Mouse (Mus musculus) liver, embryonic 11.5 days (tissue): ENCODE results near the gene Vmn1r76. TPM values are rescaled to one million over a fixed set of nuclear protein-coding genes. Genes with fewer than 3 reads are reported as not detected.

Experiments
- ATAC-seq: fragments of 200-750 bp; cut with Nextera tagmentation; replicated peaks from 2 replicates; pipeline ENCODE4 v1.8.0; 2017; ENCODE audit warnings: moderate number of reproducible peaks, mild to moderate bottlenecking, moderate TSS enrichment, moderate library complexity; ENCODE audit not compliant: low FRiP score
- DNase-seq: peaks from one replicate; pipeline ENCODE4 v3.0.0-alpha.2; 2017; ENCODE audit warnings: low spot score
- H3K27ac ChIP-seq: fragments of 300-500 bp; sonication (generic); 2 replicates; pipeline ENCODE4 v1.5.1; 2014; ENCODE audit warnings: mild to moderate bottlenecking, low read depth, low read length, control low read depth
- H3K27me3 ChIP-seq: fragments of 300-500 bp; sonication (generic); replicated peaks from 2 replicates; pipeline ENCODE4 v1.6.1; 2014; ENCODE audit warnings: low read length, mixed read lengths; ENCODE audit not compliant: control insufficient read depth, insufficient read depth
- H3K36me3 ChIP-seq: fragments of 300-500 bp; sonication (generic); 2 replicates; pipeline ENCODE4 v1.6.1; 2014; ENCODE audit warnings: mild to moderate bottlenecking, low read length, moderate library complexity, mixed read lengths; ENCODE audit not compliant: control insufficient read depth, insufficient read depth
- H3K4me1 ChIP-seq: fragments of 300-500 bp; sonication (generic); replicated peaks from 2 replicates; pipeline ENCODE4 v1.6.1; 2014; ENCODE audit warnings: low read length, mixed read lengths; ENCODE audit not compliant: control insufficient read depth, insufficient read depth
- H3K4me2 ChIP-seq: fragments of 300-500 bp; sonication (generic); 2 replicates; pipeline ENCODE4 v1.6.1; 2014; ENCODE audit warnings: mild to moderate bottlenecking, control low read depth, moderate library complexity
- H3K4me3 ChIP-seq: fragments of 300-500 bp; sonication (generic); 2 replicates; pipeline ENCODE4 v1.5.1; 2014; ENCODE audit warnings: low read depth, low read length, control low read depth
- H3K9ac ChIP-seq: fragments of 300-500 bp; sonication (generic); 2 replicates; pipeline ENCODE4 v1.6.1; 2014; ENCODE audit warnings: low read depth, low read length, control low read depth
- H3K9me3 ChIP-seq: fragments of 300-500 bp; sonication (generic); 2 replicates; pipeline ENCODE4 v1.6.1; 2016; ENCODE audit warnings: low read length, inconsistent platforms, mixed read lengths; ENCODE audit not compliant: control insufficient read depth
- WGBS: fragments of 180-500 bp; shearing (Covaris S2); extraction: QIAGEN DNeasy Blood & Tissue Kit; methylation state at CpG from one replicate; pipeline ENCODE4 v1.1.7; 2014; 5-methylcytosine and 5-hydroxymethylcytosine counted together
- polyA plus RNA-seq: library from polyadenylated mRNA; unstranded; fragments of >200 nt; fragmentation: Nextera tagmentation; extraction: Ambion mirVana; gene quantifications from 2 replicates; pipeline ENCODE4 v1.2.1, GENCODE M21; 2014

The Vmn1r76 gene
- not detected in 2 replicates for polyA plus RNA-seq

GRCm38 (mm10) chr7:11938113-11938512 lies at the start of gene Vmn1r76:
Gene Vmn1r76 (minus strand): TSS chr7:11938213.
- Histone ChIP-seq H3K9me3 (no peaks in the 10 kb centered on the region), H3K4me2 (no peak within 1 kb of the TSS), H3K4me1 (no peaks in the 10 kb centered on the region), H3K36me3 (no peaks in the 10 kb centered on the region), H3K27me3 (no peaks in the 10 kb centered on the region), H3K4me3 (no peak within 1 kb of the TSS), H3K9ac (no peak within 1 kb of the TSS), H3K27ac (no peak within 1 kb of the TSS)
- DNase-seq (no peak), ATAC-seq (no peak)

- no peaks in the 10 kb centered on the region for H3K4me1 ChIP-seq
- H3K4me2 ChIP-seq: no peak overlapping the region
- H3K9me3 ChIP-seq: peaks cover 6% of the 10 kb centered on the region
- H3K36me3 ChIP-seq: no peaks in the 10 kb centered on the region
- no peak for ATAC-seq
- H3K27me3 ChIP-seq: no peaks in the 10 kb centered on the region
- no peak overlapping the region for H3K4me3 ChIP-seq
- no peak overlapping the region for H3K27ac ChIP-seq
- H3K9ac ChIP-seq: no peak overlapping the region
- DNase-seq: no peak
These were observed 34.6 kb upstream of the Vmn1r76 start for GRCm38 (mm10) chr7:11972611-11973010.

- no peak overlapping the region for H3K4me2 ChIP-seq
- H3K4me1 ChIP-seq: no peaks in the 10 kb centered on the region
- H3K4me3 ChIP-seq: no peak overlapping the region
- no peak overlapping the region for H3K27ac ChIP-seq
- no peak overlapping the region for H3K9ac ChIP-seq
- WGBS: 82% methylated on average over 3 of the region's 3 CpGs
- ATAC-seq: no peak
- H3K36me3 ChIP-seq: no peaks in the 10 kb centered on the region
- H3K9me3 ChIP-seq: peaks cover 7% of the 10 kb centered on the region
- no peaks in the 10 kb centered on the region for H3K27me3 ChIP-seq
- no peak for DNase-seq
These were observed 10.0 kb upstream of the Vmn1r76 start for GRCm38 (mm10) chr7:11947991-11948390.

GRCm38 (mm10) chr7:11874330-11874729 lies 63.7 kb downstream of the Vmn1r76 start, which contains the start of gene Vmn1r75:
Gene Vmn1r75 (plus strand): TSS chr7:11874630.
- H3K27ac ChIP-seq: no peak within 1 kb of the TSS
- no peak within 1 kb of the TSS for H3K4me3 ChIP-seq
- H3K9ac ChIP-seq: no peak within 1 kb of the TSS
- H3K9me3 ChIP-seq: no peaks in the 10 kb centered on the region
- no peaks in the 10 kb centered on the region for H3K4me1 ChIP-seq
- H3K27me3 ChIP-seq: no peaks in the 10 kb centered on the region
- ATAC-seq (no peak), DNase-seq (no peak)
- H3K36me3 ChIP-seq: no peaks in the 10 kb centered on the region
- H3K4me2 ChIP-seq: no peak within 1 kb of the TSS

Other genes starting within 250 kb of the Vmn1r76 start
- gene Vmn1r73, start 207.9 kb downstream of the Vmn1r76 start, polyA plus RNA-seq: not detected in 2 replicates
- gene Vmn1r74, start 104.2 kb downstream of the Vmn1r76 start, polyA plus RNA-seq: not detected in 2 replicates
- not detected in 2 replicates for gene Vmn1r75, start 63.6 kb downstream of the Vmn1r76 start, polyA plus RNA-seq
- not detected in 2 replicates for gene Vmn1r77, start 98.5 kb upstream of the Vmn1r76 start, polyA plus RNA-seq
- not detected in 2 replicates for gene Vmn1r78, start 212.0 kb upstream of the Vmn1r76 start, polyA plus RNA-seq
- not detected in 2 replicates for gene Vmn1r79, start 233.1 kb upstream of the Vmn1r76 start, polyA plus RNA-seq